In genomic region chr5:38549461-38549909, GRCm38 (mm10) we compare ENCODE assay signal across 8 mouse cellular contexts. TPM values are rescaled to one million over a fixed set of nuclear protein-coding genes. Genes with fewer than 3 reads are reported as not detected.
DNase-seq lines count a peak whose midpoint lies in the region; ATAC-seq and TF ChIP-seq lines count a peak whose summit lies in the region.
"Had no signal": no experiment of that assay in that cellular context is flagged by ENCODE, and none has a peak within 500 bp of the region (broad histone marks: within the 10 kb centered on the region; RNA-seq: fewer than 3 reads in every experiment).

No protein-coding gene starts in this region.

- H3K4me1 ChIP-seq in kidney, embryonic 14.5 days (ENCODE audit: control insufficient read depth, insufficient read depth, low read length), result 0 out of 2 replicates have a peak, but pooled peaks cover 4% of the 10 kb centered on the region
- H3K4me1 ChIP-seq in embryonic fibroblast, embryonic 13.5 days (ENCODE audit: control insufficient read depth, insufficient read depth, low read length), result peaks cover 65% of the 10 kb centered on the region

- H3K36me3 ChIP-seq in kidney, embryonic 14.5 days (ENCODE audit: control insufficient read depth, insufficient read depth, low read length), result peaks cover 88% of the 10 kb centered on the region

- H3K4me3 ChIP-seq in kidney, embryonic 14.5 days (ENCODE audit: low read length), result no peak overlapping the region
- H3K4me3 ChIP-seq in embryonic fibroblast, embryonic 13.5 days (ENCODE audit: insufficient read depth, low read length), result no peak overlapping the region

- peak overlapping the region; percentile 71; the same call in 1 of the 2 replicates for H3K27ac ChIP-seq in kidney, embryonic 14.5 days (ENCODE audit: low read depth, low read length)
- peak overlapping the region; percentile 54 for H3K27ac ChIP-seq in embryonic fibroblast, embryonic 13.5 days (ENCODE audit: insufficient read depth, low read length)

- no peaks in the 10 kb centered on the region for H3K27me3 ChIP-seq in kidney, embryonic 14.5 days (ENCODE audit: control insufficient read depth, insufficient read depth, low read length)

- no peak for TF ChIP-seq CTCF in embryonic fibroblast, embryonic 13.5 days (IDR thresholded peaks at IDR 0.05; ENCODE audit: borderline replicate concordance, insufficient read depth, low read length)

- intact Hi-C loops in heart, postnatal 14 days (cut with DNase I), result no loop called here

- ATAC-seq in kidney, embryonic 14.5 days (ENCODE audit: low FRiP score, low TSS enrichment), result peak; percentile 50; the same call in 1 of the 2 replicates

- no peak for TF ChIP-seq POLR2A in embryonic fibroblast, embryonic 13.5 days (IDR thresholded peaks at IDR 0.05; ENCODE audit: low read depth, low read length)

- no peak for DNase-seq in kidney, adult 8-10 months
- peak; percentile 44 to 51 for DNase-seq in heart, postnatal 14 days
- peak; percentile 49 to 71 for DNase-seq in lung, postnatal 4 days
- no peak for DNase-seq in frontal cortex, postnatal 36 days (ENCODE audit: low spot score in 2 of 2)
- DNase-seq in urinary bladder, postnatal 14 days (ENCODE audit: low spot score), result no peak
- DNase-seq: thymus, postnatal 36 days had no signal

- H3K4me2 ChIP-seq in kidney, embryonic 14.5 days (replicated peaks; ENCODE audit: low read depth, low read length), result no peak overlapping the region

- WGBS in kidney, embryonic 14.5 days, result 52% methylated on average over 3 of the region's 3 CpGs

- no peak overlapping the region for H3K9ac ChIP-seq in kidney, embryonic 14.5 days (ENCODE audit: low read depth, low read length)

- H3K9me3 ChIP-seq in kidney, embryonic 14.5 days (ENCODE audit: control insufficient read depth, low read length), result no peaks in the 10 kb centered on the region

RNA-seq across cellular contexts. Expression of gene Wdr1, which starts 13.5 kb away (rescaled TPM):
- 151 and 210 TPM in 2 replicates for polyA plus RNA-seq in kidney, embryonic 14.5 days (2014; fragmentation: Nextera tagmentation; extraction: Ambion mirVana)
- polyA plus RNA-seq in embryonic fibroblast, embryonic 13.5 days (2011; ENCODE audit: insufficient read length, low read depth, missing spikeins), result 280 and 348 TPM in 2 replicates
- 100 to 1,000 TPM; 119 to 146 TPM for total RNA-seq in heart, postnatal 14 days (2021)

RNA-seq across cellular contexts. Expression of gene Slc2a9, which starts 46.5 kb away (rescaled TPM):
- polyA plus RNA-seq in kidney, embryonic 14.5 days (2014; fragmentation: Nextera tagmentation; extraction: Ambion mirVana), result 0.40 and 1.6 TPM in 2 replicates
- polyA plus RNA-seq in embryonic fibroblast, embryonic 13.5 days (2011; ENCODE audit: insufficient read length, low read depth, missing spikeins), result 1.8 and 3.1 TPM in 2 replicates
- 1 to 10 TPM in 1 of 2 experiments, under 1 TPM in 1; 0.85 to 2.9 TPM for total RNA-seq in heart, postnatal 14 days (2021)

Comparison
In these comparisons a context has a peak if more than half of its experiments do, and no peak if none do; other contexts are left out.
1. DNase-seq: peak in heart, postnatal 14 days (2 of 2) and lung, postnatal 4 days (2 of 2); none in kidney, adult 8-10 months (0 of 2), frontal cortex, postnatal 36 days (0 of 2) and urinary bladder, postnatal 14 days (single experiment).